Mouse (Mus musculus) embryonic facial prominence, embryonic 15.5 days (tissue): ENCODE data around the gene Megf11. TPM values are rescaled to one million over a fixed set of nuclear protein-coding genes. Genes with fewer than 3 reads are reported as not detected.

Experiments
- ATAC-seq: fragments of 200-750 bp; cut with Nextera tagmentation; 2 replicates; pipeline ENCODE4 v1.8.0; 2017; ENCODE audit warnings: low read depth, moderate TSS enrichment; ENCODE audit not compliant: insufficient number of reproducible peaks, low FRiP score, low TSS enrichment
- H3K27ac ChIP-seq: fragments of 300-500 bp; sonication (generic); replicated peaks from 2 replicates; pipeline ENCODE4 v1.5.1; 2015; ENCODE audit warnings: mild to moderate bottlenecking, inconsistent platforms
- H3K27me3 ChIP-seq: fragments of 300-500 bp; sonication (generic); 2 replicates; pipeline ENCODE4 v1.6.1; 2015; ENCODE audit warnings: inconsistent platforms
- H3K36me3 ChIP-seq: fragments of 300-500 bp; sonication (generic); 2 replicates; pipeline ENCODE4 v1.6.1; 2015; ENCODE audit warnings: mild to moderate bottlenecking, inconsistent platforms
- H3K4me1 ChIP-seq: fragments of 300-500 bp; sonication (generic); 2 replicates; pipeline ENCODE4 v1.6.1; 2015; ENCODE audit warnings: inconsistent platforms
- H3K4me2 ChIP-seq: fragments of 300-500 bp; sonication (generic); replicated peaks from 2 replicates; pipeline ENCODE4 v1.6.1; 2015; ENCODE audit warnings: mild to moderate bottlenecking, inconsistent platforms
- H3K4me3 ChIP-seq: fragments of 300-500 bp; sonication (generic); replicated peaks from 2 replicates; pipeline ENCODE4 v1.5.1; 2015; ENCODE audit warnings: mild to moderate bottlenecking, inconsistent platforms
- H3K9ac ChIP-seq: fragments of 300-500 bp; sonication (generic); 2 replicates; pipeline ENCODE4 v1.6.1; 2015; ENCODE audit warnings: inconsistent platforms
- H3K9me3 ChIP-seq: fragments of 300-500 bp; sonication (generic); replicated peaks from 2 replicates; pipeline ENCODE4 v1.6.1; 2016; ENCODE audit warnings: inconsistent platforms
- WGBS: fragments of 180-500 bp; shearing (Covaris S2); methylation state at CpG from one replicate; pipeline ENCODE4 v1.1.7; 2015; 5-methylcytosine and 5-hydroxymethylcytosine counted together
- polyA plus RNA-seq: library from polyadenylated mRNA; unstranded; fragments of >200 nt; fragmentation: Nextera tagmentation; extraction: Ambion mirVana; gene quantifications from 2 replicates; pipeline ENCODE4 v1.2.1, GENCODE M21; 2015

Gene Megf11
- polyA plus RNA-seq, 1 experiment from 2014 or later = 1.9 TPM

- Histone ChIP-seq H3K4me3 (no peak overlapping the region), H3K9me3 (no peaks in the 10 kb centered on the region), H3K4me1 (no peaks in the 10 kb centered on the region), H3K36me3 (no peaks in the 10 kb centered on the region), H3K27me3 (no peaks in the 10 kb centered on the region), H3K4me2 (no peak overlapping the region), H3K9ac (no peak overlapping the region), H3K27ac (no peak overlapping the region)
- ATAC-seq = no peak
- WGBS = 50% methylated on average over 5 of the region's 5 CpGs
Measured at GRCm38 (mm10) chr9:64590634-64591041, 205.2 kb downstream of the Megf11 start.

GRCm38 (mm10) chr9:64591436-64591835 is 206.0 kb downstream of the Megf11 start:
- ATAC-seq = no peak
- Histone ChIP-seq H3K36me3 (no peaks in the 10 kb centered on the region), H3K9ac (no peak overlapping the region), H3K4me2 (no peak overlapping the region), H3K4me3 (no peak overlapping the region), H3K27me3 (no peaks in the 10 kb centered on the region), H3K9me3 (no peaks in the 10 kb centered on the region), H3K27ac (no peak overlapping the region), H3K4me1 (no peaks in the 10 kb centered on the region)
- 75% methylated on average over 1 of the region's 1 CpGs for WGBS

GRCm38 (mm10) chr9:64594442-64594841 is 209.0 kb downstream of the Megf11 start:
- Histone ChIP-seq H3K4me2 (no peak overlapping the region), H3K4me3 (no peak overlapping the region), H3K27me3 (no peaks in the 10 kb centered on the region), H3K9me3 (no peaks in the 10 kb centered on the region), H3K27ac (no peak overlapping the region), H3K36me3 (no peaks in the 10 kb centered on the region), H3K9ac (no peak overlapping the region), H3K4me1 (no peaks in the 10 kb centered on the region)
- ATAC-seq = no peak
- 63% methylated on average over 8 of the region's 8 CpGs for WGBS

- H3K4me1 ChIP-seq = no peaks in the 10 kb centered on the region
- 91% methylated on average over 7 of the region's 7 CpGs for WGBS
- no peaks in the 10 kb centered on the region for H3K36me3 ChIP-seq
- H3K27me3 ChIP-seq = no peaks in the 10 kb centered on the region
- H3K4me3 ChIP-seq = no peak overlapping the region
- no peak for ATAC-seq
- no peak overlapping the region for H3K4me2 ChIP-seq
- H3K27ac ChIP-seq = no peak overlapping the region
- H3K9ac ChIP-seq = no peak overlapping the region
- H3K9me3 ChIP-seq = no peaks in the 10 kb centered on the region
Measured at GRCm38 (mm10) chr9:64598427-64598826, 213.0 kb downstream of the Megf11 start.

- Histone ChIP-seq H3K4me2 (no peak overlapping the region), H3K27me3 (no peaks in the 10 kb centered on the region), H3K4me1 (peaks cover 18% of the 10 kb centered on the region), H3K4me3 (no peak overlapping the region), H3K9ac (no peak overlapping the region), H3K9me3 (no peaks in the 10 kb centered on the region), H3K36me3 (no peaks in the 10 kb centered on the region), H3K27ac (no peak overlapping the region)
- WGBS = 56% methylated on average over 2 of the region's 2 CpGs
- no peak for ATAC-seq
Measured at GRCm38 (mm10) chr9:64600731-64601130, 215.3 kb downstream of the Megf11 start.

GRCm38 (mm10) chr9:64602895-64603294 is 217.5 kb downstream of the Megf11 start:
- WGBS = 80% methylated on average over 1 of the region's 1 CpGs
- H3K36me3 ChIP-seq = no peaks in the 10 kb centered on the region
- H3K27ac ChIP-seq = no peak overlapping the region
- H3K4me2 ChIP-seq = no peak overlapping the region
- no peak overlapping the region for H3K9ac ChIP-seq
- no peak overlapping the region for H3K4me3 ChIP-seq
- no peaks in the 10 kb centered on the region for H3K9me3 ChIP-seq
- peaks cover 25% of the 10 kb centered on the region for H3K4me1 ChIP-seq
- no peak for ATAC-seq
- no peaks in the 10 kb centered on the region for H3K27me3 ChIP-seq

- Histone ChIP-seq H3K9me3 (no peaks in the 10 kb centered on the region), H3K4me3 (no peak overlapping the region), H3K27me3 (no peaks in the 10 kb centered on the region), H3K9ac (no peak overlapping the region), H3K36me3 (no peaks in the 10 kb centered on the region), H3K27ac (no peak overlapping the region), H3K4me2 (no peak overlapping the region), H3K4me1 (peaks cover 25% of the 10 kb centered on the region)
- ATAC-seq = no peak
- WGBS = 37% methylated on average over 7 of the region's 7 CpGs
Measured at GRCm38 (mm10) chr9:64604217-64604711, 218.8 kb downstream of the Megf11 start.

GRCm38 (mm10) chr9:64605077-64605714 is 219.8 kb downstream of the Megf11 start:
- no peak for ATAC-seq

GRCm38 (mm10) chr9:64605735-64606349 is 220.4 kb downstream of the Megf11 start:
- H3K4me1 ChIP-seq = peaks cover 25% of the 10 kb centered on the region
- no peak overlapping the region for H3K9ac ChIP-seq
- H3K36me3 ChIP-seq = no peaks in the 10 kb centered on the region
- H3K4me2 ChIP-seq = no peak overlapping the region
- H3K9me3 ChIP-seq = no peaks in the 10 kb centered on the region
- H3K27me3 ChIP-seq = no peaks in the 10 kb centered on the region
- H3K4me3 ChIP-seq = no peak overlapping the region
- H3K27ac ChIP-seq = no peak overlapping the region
- 30% methylated on average over 13 of the region's 13 CpGs for WGBS
- peak; percentile 59 for ATAC-seq

More at GRCm38 (mm10) chr9:64605077-64605714, 219.8 kb downstream of the Megf11 start:
- H3K4me2 ChIP-seq = no peak overlapping the region
- H3K27me3 ChIP-seq = no peaks in the 10 kb centered on the region
- WGBS = 65% methylated on average over 14 of the region's 14 CpGs
- H3K4me3 ChIP-seq = no peak overlapping the region
- H3K36me3 ChIP-seq = no peaks in the 10 kb centered on the region
- no peaks in the 10 kb centered on the region for H3K9me3 ChIP-seq
- H3K27ac ChIP-seq = no peak overlapping the region
- no peak overlapping the region for H3K9ac ChIP-seq
- peaks cover 25% of the 10 kb centered on the region for H3K4me1 ChIP-seq

GRCm38 (mm10) chr9:64607049-64607448 is 221.6 kb downstream of the Megf11 start:
- ATAC-seq = no peak
- no peaks in the 10 kb centered on the region for H3K27me3 ChIP-seq
- H3K4me2 ChIP-seq = no peak overlapping the region
- peaks cover 25% of the 10 kb centered on the region for H3K4me1 ChIP-seq
- no peak overlapping the region for H3K4me3 ChIP-seq
- no peak overlapping the region for H3K27ac ChIP-seq
- H3K9ac ChIP-seq = no peak overlapping the region
- no peaks in the 10 kb centered on the region for H3K36me3 ChIP-seq
- 89% methylated on average over 1 of the region's 1 CpGs for WGBS
- no peaks in the 10 kb centered on the region for H3K9me3 ChIP-seq

GRCm38 (mm10) chr9:64609546-64609945 is 224.1 kb downstream of the Megf11 start:
- H3K27ac ChIP-seq = no peak overlapping the region
- peaks cover 14% of the 10 kb centered on the region for H3K4me1 ChIP-seq
- ATAC-seq = no peak
- WGBS = 49% methylated on average over 3 of the region's 3 CpGs
- no peak overlapping the region for H3K4me3 ChIP-seq
- H3K9me3 ChIP-seq = no peaks in the 10 kb centered on the region
- no peaks in the 10 kb centered on the region for H3K27me3 ChIP-seq
- no peak overlapping the region for H3K4me2 ChIP-seq
- H3K36me3 ChIP-seq = no peaks in the 10 kb centered on the region
- H3K9ac ChIP-seq = no peak overlapping the region
